Mouse (Mus musculus): ENCODE results near the gene Gm28043.

Gene Gm28043

DNA sequence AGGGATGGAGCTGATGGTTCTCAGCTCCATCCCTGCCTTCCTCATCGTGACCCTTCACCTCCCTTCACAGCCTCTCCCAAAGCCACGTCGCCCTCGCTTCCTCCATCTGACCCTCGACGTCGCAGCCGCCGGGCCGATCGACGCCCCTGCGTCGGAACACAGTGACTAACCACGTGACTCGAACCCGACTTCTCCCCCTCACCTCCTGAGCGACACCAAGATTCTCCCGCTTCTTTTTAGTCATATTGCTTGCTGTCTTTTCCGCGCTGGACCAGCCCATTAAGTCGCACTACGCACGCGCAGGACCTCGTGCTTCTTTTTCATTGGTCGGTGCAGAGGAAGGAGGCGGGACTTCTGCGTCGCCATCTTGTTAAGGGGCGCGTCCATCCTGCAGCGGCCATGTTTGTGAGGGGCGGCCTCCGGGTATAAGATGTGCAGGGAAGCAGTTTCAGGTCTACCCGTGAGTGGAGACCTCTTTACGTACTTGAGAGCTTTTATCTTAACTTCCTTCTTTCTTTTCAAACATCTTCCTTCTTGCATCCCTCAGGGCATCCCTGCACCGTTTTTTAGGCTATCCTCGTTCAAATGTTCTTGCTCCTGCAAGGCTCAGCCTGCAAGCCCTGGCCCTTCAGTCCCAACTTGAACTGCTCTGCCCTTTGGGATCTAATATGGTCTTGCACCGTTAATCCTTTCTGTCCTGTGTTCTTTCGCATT is 102.2 kb downstream of the Gm28043 start, which contains the start of gene Ccdc167:
Gene Ccdc167 (minus strand): TSS at position 313 of the 714 bp plus-strand sequence.
- DNase-seq: peak; percentile 93 to 96

DNA sequence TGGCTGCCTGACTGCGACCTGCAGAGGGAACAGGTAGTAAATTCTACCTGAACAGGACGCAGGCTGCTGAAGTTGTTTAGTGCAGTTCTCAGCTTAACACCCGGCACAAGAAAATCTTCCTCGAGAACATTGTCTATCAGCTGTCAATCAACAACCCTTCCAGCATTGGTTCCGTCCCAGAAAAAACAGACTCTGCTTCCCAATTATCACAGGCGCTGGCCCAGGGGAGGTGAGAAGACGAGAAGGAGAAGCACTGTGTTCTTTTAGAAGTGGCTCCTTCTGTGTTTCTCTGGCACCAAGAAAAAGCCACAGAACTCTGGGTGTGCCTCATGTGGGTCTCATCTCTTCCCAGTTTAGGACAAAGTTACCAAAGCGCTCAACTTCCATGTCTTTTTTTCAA is 104.0 kb downstream of the Gm28043 start:
- no peak for DNase-seq

DNA sequence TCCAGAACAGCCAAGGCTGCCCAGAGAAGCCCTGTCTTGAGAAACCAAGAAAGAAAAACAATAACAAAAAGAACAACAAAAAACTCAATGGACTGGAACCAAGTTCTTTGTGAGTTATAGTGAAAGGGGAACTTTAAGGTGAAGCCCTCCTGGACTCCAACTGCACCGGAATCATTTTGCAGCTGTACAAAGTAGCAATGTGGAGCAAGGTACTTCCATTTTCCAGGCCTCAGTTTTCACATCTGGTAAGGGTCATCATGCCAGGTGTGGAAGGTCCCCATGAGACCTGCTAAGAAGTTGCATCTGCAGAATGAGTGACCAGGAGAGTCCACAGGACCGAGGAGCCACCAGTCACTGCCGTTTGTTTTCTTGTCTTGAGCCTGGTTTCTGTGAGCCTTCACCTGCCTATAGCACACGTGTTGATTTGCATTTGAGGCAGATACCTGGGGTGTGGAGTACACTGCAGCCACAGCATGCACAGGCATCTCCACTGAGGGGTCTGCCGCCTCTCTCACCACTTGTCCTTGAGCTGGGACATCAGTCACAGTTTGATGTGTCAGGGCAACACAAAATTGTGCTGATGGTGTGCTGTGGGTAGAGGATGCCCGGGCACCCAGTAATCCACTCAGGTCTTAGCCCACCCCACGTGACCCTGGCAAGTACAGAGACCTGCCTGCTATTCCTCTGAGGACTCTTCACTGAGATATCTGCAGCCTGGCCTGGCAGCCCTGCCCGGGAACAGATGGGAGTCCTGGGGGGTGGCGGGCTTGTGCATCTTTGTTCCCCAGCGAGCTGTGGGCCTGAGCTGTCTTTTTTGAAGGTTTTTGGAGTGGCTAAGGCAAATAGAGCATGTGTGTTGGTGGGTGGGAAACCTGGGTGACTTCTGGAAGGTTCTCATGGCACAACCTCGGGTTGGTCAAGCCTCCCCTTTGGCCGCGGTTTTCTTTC is 105.2 kb downstream of the Gm28043 start:
- peak; percentile 87 for DNase-seq

DNA sequence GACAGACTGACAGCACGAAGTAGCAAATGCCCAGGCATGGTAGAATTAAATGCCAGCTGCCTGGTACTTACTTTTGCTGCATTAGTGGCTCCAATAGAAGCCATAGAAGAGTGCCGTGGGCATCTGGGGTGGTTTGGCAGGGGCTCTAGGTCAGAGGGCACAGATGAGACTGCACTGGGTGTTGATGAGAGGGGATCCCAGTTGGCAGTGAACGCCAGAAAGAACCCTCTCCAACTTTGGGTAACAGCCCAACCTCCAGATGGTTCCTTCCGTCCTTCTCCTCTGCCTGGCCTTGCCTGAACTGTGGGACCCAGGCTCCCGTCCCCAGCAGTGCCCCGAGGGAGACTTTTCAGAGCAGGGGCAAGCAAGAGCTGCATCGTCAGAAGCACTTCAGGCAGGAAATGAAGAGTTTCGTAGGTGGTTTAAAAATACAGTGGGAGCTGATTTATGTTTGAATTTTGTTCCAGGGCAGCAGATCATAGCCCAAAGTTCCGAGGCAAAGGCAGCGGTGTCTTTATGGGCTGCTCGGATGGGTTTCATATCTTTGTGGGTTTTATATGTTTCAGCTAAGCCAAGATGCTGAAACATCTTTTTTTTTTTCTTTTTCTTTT is 106.2 kb downstream of the Gm28043 start:
- no peak for DNase-seq

DNA sequence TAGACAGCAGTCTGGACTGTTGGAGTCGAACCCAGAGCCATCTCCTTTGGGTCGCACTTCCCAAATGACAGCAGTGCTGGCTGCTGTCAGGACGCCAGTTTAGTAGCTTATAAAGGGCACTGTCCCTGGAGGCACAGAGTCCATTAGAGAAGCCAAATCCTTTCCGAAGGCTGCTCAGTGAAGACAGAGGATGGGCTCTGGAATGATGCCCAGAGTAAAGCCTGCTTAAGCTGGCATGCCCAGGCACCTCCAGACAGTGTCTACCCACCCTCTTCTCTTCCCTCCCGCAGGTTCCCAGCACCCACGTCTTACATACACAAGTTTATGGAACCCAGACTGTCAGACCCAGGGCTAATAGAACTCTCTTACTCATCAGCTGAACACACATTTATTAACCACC is 109.9 kb downstream of the Gm28043 start:
- no peak for DNase-seq

DNA sequence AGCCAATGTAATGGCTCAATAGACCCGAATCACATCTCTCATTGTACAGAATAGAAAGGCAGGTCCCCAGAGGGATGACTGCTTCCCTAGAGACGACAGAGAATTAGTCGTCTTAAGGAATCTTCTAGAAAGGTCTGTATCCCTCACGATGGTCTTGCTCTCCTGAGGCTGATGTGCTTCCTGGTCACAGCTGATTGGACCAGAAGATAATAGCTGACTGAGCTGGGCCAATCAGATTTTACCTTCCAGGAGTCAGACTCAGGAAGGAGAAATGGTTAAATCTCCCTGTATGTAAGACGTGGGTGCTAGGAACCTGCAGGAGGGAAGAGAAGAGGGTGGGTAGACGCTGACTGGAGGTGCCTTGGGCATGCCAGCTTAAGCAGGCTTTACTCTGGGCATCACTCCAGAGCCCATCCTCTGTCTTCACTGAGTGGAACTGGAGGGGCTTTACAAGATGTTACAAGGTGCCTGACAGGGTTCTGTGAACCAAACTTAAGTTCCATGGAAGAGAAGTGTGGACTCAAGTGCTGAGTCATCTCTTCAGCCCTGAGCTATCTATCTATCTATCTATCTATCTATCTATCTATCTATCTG is 110.4 kb downstream of the Gm28043 start:
- DNase-seq: no peak

DNA sequence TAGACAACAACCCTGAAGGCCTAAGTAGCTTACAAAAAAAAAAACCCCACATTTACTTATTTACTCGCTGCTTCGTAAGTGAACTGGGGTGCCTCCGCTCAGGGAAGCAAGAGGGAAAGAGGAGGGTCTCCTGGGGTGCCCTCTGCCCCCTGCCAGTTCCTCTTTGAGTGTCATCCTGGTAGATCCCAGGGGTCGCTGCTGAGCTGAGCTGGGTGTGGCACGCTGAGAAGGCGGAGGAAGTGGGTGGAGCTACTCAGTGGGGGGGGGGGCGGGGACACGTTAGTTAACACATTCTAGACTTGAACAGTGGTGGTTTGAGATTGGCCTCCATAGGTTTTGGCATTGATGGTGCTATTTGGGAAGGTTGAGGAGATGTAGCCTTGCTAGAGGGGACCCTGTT is 113.4 kb downstream of the Gm28043 start:
- no peak for DNase-seq

DNA sequence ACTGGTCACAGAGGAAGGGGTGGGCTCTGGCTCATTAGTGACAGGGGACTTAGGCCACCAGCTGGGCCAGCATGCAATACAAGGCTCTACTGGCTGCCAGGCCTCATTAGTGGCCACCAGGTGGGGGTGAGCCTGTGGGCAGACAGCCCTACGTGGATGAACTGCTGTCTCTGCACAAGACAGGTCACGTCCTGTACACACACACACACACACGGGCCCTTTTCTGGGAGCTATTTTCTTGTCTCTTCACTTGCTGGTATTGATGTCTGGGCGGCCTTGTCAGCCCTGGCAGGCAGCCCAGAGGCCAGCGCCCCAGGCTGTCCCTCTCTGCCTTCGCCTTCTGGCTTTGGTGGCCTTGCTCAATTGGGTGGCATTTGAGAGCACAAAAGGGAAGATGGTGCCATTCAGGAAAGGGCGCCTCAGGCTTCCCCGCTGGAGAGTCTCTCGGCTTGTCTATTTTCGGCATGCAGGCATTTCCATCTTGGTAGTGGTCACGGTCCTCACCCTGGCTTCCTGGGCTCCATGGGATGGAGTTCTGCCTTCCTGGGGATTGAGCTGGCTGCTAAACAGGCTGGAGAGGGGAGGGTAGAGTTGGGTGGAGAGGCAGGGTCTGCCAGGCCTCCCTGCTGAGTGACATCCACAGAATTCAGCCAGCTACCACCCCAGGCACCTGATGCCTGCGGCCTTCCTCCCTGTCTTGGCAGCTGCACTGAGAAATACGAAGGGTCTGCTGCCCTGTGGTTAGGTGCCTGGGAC is 116.0 kb downstream of the Gm28043 start:
- DNase-seq: peak; percentile 64 to 76

DNA sequence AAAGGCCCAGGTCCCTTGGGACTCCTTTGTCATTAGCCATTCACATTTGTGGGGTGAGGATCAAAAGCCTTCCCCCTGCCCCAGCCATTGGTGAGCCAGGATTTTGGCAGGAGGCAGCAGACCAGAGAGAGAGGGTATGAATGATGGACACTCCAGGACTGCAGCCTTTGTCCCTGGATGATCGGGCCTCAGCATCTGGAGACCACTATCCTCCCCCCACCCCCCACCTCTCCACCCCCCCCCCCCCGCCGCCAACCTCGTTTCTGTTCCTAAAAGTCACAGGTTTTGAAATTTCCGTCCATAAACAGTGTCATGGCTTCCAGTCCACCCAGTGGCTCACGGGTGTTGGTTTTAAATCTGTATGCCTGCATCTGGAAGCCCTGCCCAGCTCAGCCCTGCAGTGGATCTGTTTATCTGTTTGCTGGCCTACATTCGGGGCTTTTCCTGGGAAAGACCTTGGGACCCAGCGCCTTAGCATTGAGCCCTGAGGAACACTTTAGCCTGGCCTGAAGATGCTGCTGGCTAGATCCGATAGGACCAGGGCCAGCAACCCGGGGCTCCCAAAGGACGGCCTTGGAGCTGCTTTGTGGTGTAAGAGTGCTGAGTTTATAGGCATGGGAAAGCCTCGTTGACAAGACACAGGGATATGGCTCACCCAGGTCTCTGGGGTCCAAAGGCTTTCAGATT is 116.7 kb downstream of the Gm28043 start:
- DNase-seq: peak in 1 of 2 experiments; percentile 41

DNA sequence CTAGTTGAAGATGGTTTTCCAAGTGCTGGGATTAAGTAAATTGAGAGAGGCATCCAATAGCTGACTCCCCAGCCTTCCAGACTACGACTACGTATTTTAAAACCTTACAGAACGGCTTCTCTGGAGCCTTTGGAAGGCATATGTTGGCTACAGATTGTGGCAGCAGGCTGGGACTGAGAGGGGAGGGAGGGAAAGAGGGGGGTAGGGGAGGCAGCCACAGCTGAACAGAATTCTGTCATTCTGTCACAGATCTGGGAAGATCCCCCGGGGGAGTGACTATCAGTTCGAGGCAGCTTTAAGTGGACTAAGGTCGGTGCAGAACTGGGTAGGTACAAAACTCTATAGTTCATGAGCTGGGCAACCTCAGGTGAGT is 117.3 kb downstream of the Gm28043 start:
- no peak for DNase-seq

DNA sequence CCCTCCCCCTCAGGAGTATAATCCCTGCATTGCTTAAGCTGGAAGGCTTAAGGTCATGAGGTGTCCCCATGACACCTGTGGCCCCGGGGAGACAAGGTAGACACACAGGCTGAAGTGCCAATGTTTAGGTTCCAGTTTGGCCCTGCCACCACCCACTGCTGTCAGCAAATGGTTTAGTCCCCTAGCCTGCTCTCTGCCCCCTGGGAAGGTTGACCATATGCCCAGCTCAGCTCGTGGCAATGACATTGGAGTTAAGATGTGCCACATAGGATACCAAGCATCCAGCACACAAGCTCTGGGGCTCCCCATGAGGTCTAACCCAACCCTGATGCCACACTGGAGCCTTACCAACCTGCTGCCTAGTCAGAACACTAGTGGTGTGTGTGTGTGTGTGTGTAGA is 117.8 kb downstream of the Gm28043 start:
- no peak for DNase-seq

DNA sequence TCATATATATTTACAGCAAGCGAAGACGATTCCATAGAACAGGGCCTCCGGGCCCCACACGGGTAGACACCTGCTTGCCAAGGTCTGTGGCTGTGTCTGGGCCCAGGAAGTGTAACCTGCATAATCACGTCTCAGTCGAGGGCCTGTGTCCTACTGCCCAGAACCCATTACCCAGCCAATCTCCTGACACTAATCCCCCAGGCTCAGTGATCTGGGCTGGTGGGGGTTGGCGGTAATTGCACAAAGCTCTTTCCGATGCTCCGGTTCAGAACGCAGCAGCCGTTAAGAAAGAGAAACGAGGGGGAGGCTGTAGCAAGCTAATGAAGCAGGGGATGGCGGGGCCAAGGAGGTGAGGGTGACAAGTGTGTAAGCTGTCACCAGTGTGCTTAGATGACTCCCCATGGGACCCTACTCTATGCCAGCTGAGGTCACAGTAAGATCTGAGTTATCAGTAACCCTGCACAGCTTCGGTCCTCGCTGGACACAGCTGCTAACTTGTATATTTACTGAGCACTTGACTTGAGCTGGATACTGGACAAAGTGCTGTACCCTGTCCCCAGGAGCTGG is 121.9 kb downstream of the Gm28043 start:
- no peak for DNase-seq

DNA sequence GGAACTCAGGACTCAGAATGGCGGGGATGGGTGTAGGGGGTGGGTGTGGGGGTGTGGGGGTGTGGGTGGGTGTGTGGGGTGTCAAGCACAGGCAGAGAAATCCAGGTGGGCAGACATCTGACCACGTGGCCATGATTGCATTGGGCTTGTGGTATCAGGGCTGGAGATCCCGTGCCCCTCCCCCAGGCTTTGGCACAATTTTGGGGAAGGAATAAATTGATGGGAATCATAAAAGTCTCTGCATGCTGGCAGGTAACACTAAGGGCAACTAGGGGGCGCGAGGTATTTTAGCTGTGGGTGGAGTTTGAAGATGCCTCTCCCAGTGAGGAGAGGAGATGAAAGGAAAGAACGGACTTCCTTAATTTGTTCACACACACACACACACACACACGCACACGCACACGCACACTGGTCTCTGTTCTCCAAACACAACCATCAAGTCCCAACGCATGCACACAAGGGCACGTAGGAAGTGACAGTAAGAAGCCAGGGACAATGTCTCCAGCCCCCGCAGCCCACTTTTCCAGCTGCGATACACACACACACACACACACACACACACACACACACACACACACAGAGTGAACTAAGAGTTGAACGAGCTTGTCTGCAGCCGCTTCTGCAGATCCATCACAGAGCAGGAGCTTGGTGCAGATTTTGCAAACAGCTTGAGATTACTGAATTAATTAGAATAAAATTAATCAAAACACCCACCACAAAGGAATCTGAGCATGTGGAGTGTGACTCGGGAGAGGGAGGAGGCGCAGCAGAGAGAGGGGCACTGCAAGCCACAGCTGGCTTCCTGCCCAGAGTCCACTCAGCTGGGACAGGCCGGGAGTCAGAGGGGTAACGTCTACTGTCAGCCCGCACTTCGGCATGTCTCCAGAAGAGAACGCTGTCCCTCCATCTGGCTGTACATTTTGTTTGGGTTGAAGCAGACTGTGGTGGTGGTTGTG is 123.5 kb downstream of the Gm28043 start:
- no peak for DNase-seq

DNA sequence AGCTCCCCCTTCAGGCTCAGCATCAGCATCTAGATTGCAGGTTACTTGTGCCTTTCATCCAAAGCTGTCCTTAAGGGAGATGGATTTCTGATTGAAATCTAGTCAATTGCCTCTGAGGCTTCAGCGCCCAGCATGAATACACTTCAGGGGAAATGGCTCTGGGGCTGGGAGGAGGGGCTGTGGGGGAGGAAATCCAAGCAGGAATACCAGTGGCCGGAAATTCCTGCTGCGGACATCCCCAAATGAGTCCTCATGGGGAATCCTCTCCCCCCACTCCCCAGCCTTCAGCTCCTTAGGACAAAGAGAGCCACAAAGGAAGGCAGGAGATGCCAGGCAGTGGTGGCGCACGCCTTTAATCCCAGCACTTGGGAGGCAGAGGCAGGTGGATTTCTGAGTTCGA is 132.8 kb downstream of the Gm28043 start:
- no peak for DNase-seq

All from cerebellum, adult 18-20 months (tissue).